8 mouse cellular contexts compared by ENCODE assay signal in the genomic region with DNA sequence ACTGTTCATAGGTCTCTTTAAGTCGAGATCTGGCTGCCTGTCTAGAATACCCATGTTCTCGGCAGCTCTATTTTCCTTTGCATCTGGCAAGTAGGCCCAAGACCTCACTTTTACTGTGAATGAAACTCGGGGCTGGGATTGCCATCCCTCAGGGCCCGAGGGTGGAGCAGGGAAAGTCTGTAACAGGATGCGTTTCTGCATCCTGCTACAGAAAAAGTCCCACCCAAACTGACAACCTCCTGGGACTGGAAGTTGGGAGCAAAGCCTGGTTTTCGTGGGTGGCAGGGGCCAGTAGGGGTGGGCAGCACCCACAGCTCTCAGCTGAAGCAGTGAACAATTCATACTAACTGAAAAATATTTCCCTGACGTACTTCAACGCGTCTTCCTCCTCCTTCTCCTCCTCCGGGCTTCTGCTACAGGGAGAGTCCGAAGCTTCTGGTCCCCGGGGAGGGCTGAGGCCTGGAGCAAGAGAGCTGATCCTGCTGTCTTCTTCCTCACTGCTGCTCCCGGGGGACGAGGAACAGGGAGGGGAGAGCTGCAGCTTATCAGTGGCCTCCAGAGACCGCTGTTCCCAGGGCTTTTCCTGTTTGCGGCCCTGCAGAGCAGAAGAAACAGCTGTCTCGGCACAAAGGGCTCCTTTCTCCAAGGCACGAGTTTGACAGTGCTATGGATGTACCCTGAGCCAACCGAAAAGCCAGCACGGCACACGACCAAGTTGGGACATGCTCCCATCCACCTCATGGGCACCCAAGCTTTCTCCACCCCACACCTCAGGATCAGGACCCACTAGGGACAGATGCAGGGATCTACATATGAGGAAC. TPM values are rescaled to one million over a fixed set of nuclear protein-coding genes. Genes with fewer than 3 reads are reported as not detected.
A peak's percentile ranks its signal among the peaks of the same experiment; 100 is the strongest.
DNase-seq lines count a peak whose midpoint lies in the region; ATAC-seq and TF ChIP-seq lines count a peak whose summit lies in the region.

No protein-coding gene starts in this region.

- DNase-seq in 416B (ENCODE audit: low read depth): peak; percentile 90
- DNase-seq in adipocyte (ENCODE audit: low spot score): peak; percentile 56
- peak; percentile 81 for DNase-seq in gastrocnemius, postnatal 25 days
- DNase-seq in lung, adult 2 months: peak; percentile 36
- DNase-seq in stomach, postnatal 0 days (ENCODE audit: low spot score): no peak
- no peak for DNase-seq in cerebellum, adult 8-10 months
- DNase-seq in cerebellum, postnatal 4 days (ENCODE audit: low spot score in 2 of 2): no peak

- ATAC-seq in intestine, postnatal 0 days: no peak
- no peak for ATAC-seq in stomach, postnatal 0 days (ENCODE audit: low FRiP score, low TSS enrichment)

- no peak; the same call in 1 of the 2 replicates for TF ChIP-seq POLR2A in lung, adult 2 months (IDR thresholded peaks at IDR 0.05; ENCODE audit: borderline replicate concordance, extremely low read depth, low read depth, low read length)

- TF ChIP-seq CTCF in intestine, postnatal 0 days (IDR thresholded peaks at IDR 0.05; ENCODE audit: low read depth): peak; percentile 51
- 0 out of 2 replicates have a peak, but pooled peaks have one; percentile 10 for TF ChIP-seq CTCF in lung, adult 2 months (IDR thresholded peaks at IDR 0.05; ENCODE audit: insufficient read depth, low read length)
- peak; percentile 46 for TF ChIP-seq CTCF in stomach, postnatal 0 days (IDR thresholded peaks at IDR 0.05; ENCODE audit: low read depth)

- H3K4me3 ChIP-seq in intestine, postnatal 0 days (ENCODE audit: low read depth, low read length): no peak overlapping the region
- no peak overlapping the region for H3K4me3 ChIP-seq in lung, adult 2 months (replicated peaks; ENCODE audit: extremely low read depth, low read depth, low read length)
- no peak overlapping the region for H3K4me3 ChIP-seq in stomach, postnatal 0 days (ENCODE audit: low read depth, low read length)

- 58% methylated on average over 21 of the region's 21 CpGs for WGBS in intestine, postnatal 0 days
- WGBS in lung, adult 2 months: 25% methylated on average over 21 of the region's 21 CpGs
- WGBS in stomach, postnatal 0 days: 64% methylated on average over 21 of the region's 21 CpGs

- no peak overlapping the region for H3K9ac ChIP-seq in intestine, postnatal 0 days (ENCODE audit: low read depth, low read length)
- no peak overlapping the region for H3K9ac ChIP-seq in stomach, postnatal 0 days (ENCODE audit: low read length)

- peak overlapping the region; percentile 35 for H3K27ac ChIP-seq in intestine, postnatal 0 days (ENCODE audit: low read depth, low read length)
- H3K27ac ChIP-seq in stomach, postnatal 0 days (replicated peaks): peak overlapping the region; percentile 67

- H3K27me3 ChIP-seq in intestine, postnatal 0 days (replicated peaks; ENCODE audit: control insufficient read depth, insufficient read depth, low read length): no peaks in the 10 kb centered on the region
- H3K27me3 ChIP-seq in stomach, postnatal 0 days (ENCODE audit: control insufficient read depth, insufficient read depth, low read length): no peaks in the 10 kb centered on the region

- peaks cover 5% of the 10 kb centered on the region; the same call in 1 of the 2 replicates for H3K4me1 ChIP-seq in intestine, postnatal 0 days (replicated peaks; ENCODE audit: control insufficient read depth, insufficient read depth, low read length)
- peaks cover 48% of the 10 kb centered on the region for H3K4me1 ChIP-seq in lung, adult 2 months (ENCODE audit: control insufficient read depth, insufficient read depth, low read length)
- peaks cover 7% of the 10 kb centered on the region; the same call in 1 of the 2 replicates for H3K4me1 ChIP-seq in stomach, postnatal 0 days (replicated peaks; ENCODE audit: control insufficient read depth, insufficient read depth)

- no peak overlapping the region for H3K4me2 ChIP-seq in intestine, postnatal 0 days (replicated peaks; ENCODE audit: low read depth)
- 0 out of 2 replicates have a peak overlapping the region, but pooled peaks have one; percentile 2 for H3K4me2 ChIP-seq in stomach, postnatal 0 days (replicated peaks; ENCODE audit: low read depth)

- TF ChIP-seq EP300 in stomach, postnatal 0 days (optimal IDR thresholded peaks at IDR 0.05): no peak

- H3K36me3 ChIP-seq in intestine, postnatal 0 days (ENCODE audit: control insufficient read depth, insufficient read depth): peaks cover 10% of the 10 kb centered on the region; the same call in 1 of the 2 replicates
- no peaks in the 10 kb centered on the region for H3K36me3 ChIP-seq in stomach, postnatal 0 days (ENCODE audit: control insufficient read depth, insufficient read depth, low read length)

- no peaks in the 10 kb centered on the region for H3K9me3 ChIP-seq in intestine, postnatal 0 days (ENCODE audit: control insufficient read depth)
- H3K9me3 ChIP-seq in stomach, postnatal 0 days (ENCODE audit: control insufficient read depth, low read length): no peaks in the 10 kb centered on the region

RNA-seq across cellular contexts. Expression of gene Cyren, which starts 3.5 kb away (rescaled TPM):
- total RNA-seq in gastrocnemius, postnatal 25 days (2021): 1 to 10 TPM; 2.6 to 4.1 TPM
- 6.2 and 6.8 TPM in 2 replicates for polyA plus RNA-seq in intestine, postnatal 0 days (2015; fragmentation: Nextera tagmentation; extraction: Ambion mirVana)
- 8.5 and 8.8 TPM in 2 replicates for polyA plus RNA-seq in lung, adult 2 months (2012; rRNA removed)
- 5.8 and 5.9 TPM in 2 replicates for polyA plus RNA-seq in stomach, postnatal 0 days (2015; fragmentation: Nextera tagmentation; extraction: Ambion mirVana)

RNA-seq across cellular contexts. Expression of gene Tmem140, which starts 11.4 kb away (rescaled TPM):
- 10 to 100 TPM; 15.5 to 24.0 TPM for total RNA-seq in gastrocnemius, postnatal 25 days (2021)
- 12.9 and 25.0 TPM in 2 replicates for polyA plus RNA-seq in intestine, postnatal 0 days (2015; fragmentation: Nextera tagmentation; extraction: Ambion mirVana)
- polyA plus RNA-seq in lung, adult 2 months (2012; rRNA removed): 71.8 and 74.8 TPM in 2 replicates
- polyA plus RNA-seq in stomach, postnatal 0 days (2015; fragmentation: Nextera tagmentation; extraction: Ambion mirVana): 7.8 and 8.3 TPM in 2 replicates

RNA-seq across cellular contexts. Expression of gene Wdr91, which starts 36.4 kb away (rescaled TPM):
- total RNA-seq in gastrocnemius, postnatal 25 days (2021): 1 to 10 TPM; 5.1 to 5.8 TPM
- 5.7 and 6.9 TPM in 2 replicates for polyA plus RNA-seq in intestine, postnatal 0 days (2015; fragmentation: Nextera tagmentation; extraction: Ambion mirVana)
- polyA plus RNA-seq in lung, adult 2 months (2012; rRNA removed): 25.4 and 30.4 TPM in 2 replicates
- 4.5 and 5.0 TPM in 2 replicates for polyA plus RNA-seq in stomach, postnatal 0 days (2015; fragmentation: Nextera tagmentation; extraction: Ambion mirVana)

RNA-seq across cellular contexts. Expression of gene Stra8, which starts 45.7 kb away (rescaled TPM):
- total RNA-seq in gastrocnemius, postnatal 25 days (2021): not detected
- polyA plus RNA-seq in intestine, postnatal 0 days (2015; fragmentation: Nextera tagmentation; extraction: Ambion mirVana): not detected in 2 replicates
- polyA plus RNA-seq in lung, adult 2 months (2012; rRNA removed): not detected in 2 replicates
- 0.10 TPM in 1 of 2 replicates, not detected in the other for polyA plus RNA-seq in stomach, postnatal 0 days (2015; fragmentation: Nextera tagmentation; extraction: Ambion mirVana)

Comparison
In these comparisons a context has a peak if more than half of its experiments do, and no peak if none do; other contexts are left out.
1. DNase-seq: peak in 416B (single experiment), adipocyte (single experiment), gastrocnemius, postnatal 25 days (single experiment) and lung, adult 2 months (single experiment); none in stomach, postnatal 0 days (single experiment), cerebellum, adult 8-10 months (single experiment) and cerebellum, postnatal 4 days (0 of 2).
2. Peak in every context shown above with its lines, with median percentiles within 50 percentile points of each other: CTCF ChIP-seq.